Mouse (Mus musculus) embryonic facial prominence, embryonic 10.5 days (tissue): Measurements from ENCODE around the gene Cyp2c29. TPM values are rescaled to one million over a fixed set of nuclear protein-coding genes. Genes with fewer than 3 reads are reported as not detected.
"Not testable (repeated sequence)": the region's sequence is repeated elsewhere in the genome, so short reads cannot be mapped to it uniquely, and the experiment has no call there.

Experiments
- DNase-seq: peaks from one replicate; pipeline ENCODE4 v3.0.0-alpha.2; 2017; ENCODE audit warnings: low spot score
- H3K27ac ChIP-seq: fragments of 300-500 bp; sonication (generic); replicated peaks from 2 replicates; pipeline ENCODE4 v1.5.1; 2016; ENCODE audit warnings: mild to moderate bottlenecking
- H3K27me3 ChIP-seq: fragments of 300-500 bp; sonication (generic); replicated peaks from 2 replicates; pipeline ENCODE4 v1.6.1; 2016; ENCODE audit warnings: low read depth, mild to moderate bottlenecking; ENCODE audit not compliant: poor library complexity, severe bottlenecking
- H3K36me3 ChIP-seq: fragments of 300-500 bp; sonication (generic); replicated peaks from 2 replicates; pipeline ENCODE4 v1.6.1; 2016; ENCODE audit warnings: mild to moderate bottlenecking, moderate library complexity
- H3K4me1 ChIP-seq: fragments of 300-500 bp; sonication (generic); 2 replicates; pipeline ENCODE4 v1.6.1; 2016
- H3K4me3 ChIP-seq: fragments of 300-500 bp; sonication (generic); 2 replicates; pipeline ENCODE4 v1.5.1; 2016; ENCODE audit warnings: mild to moderate bottlenecking, moderate library complexity
- H3K9me3 ChIP-seq: fragments of 300-500 bp; sonication (generic); 2 replicates; pipeline ENCODE4 v1.6.1; 2016; ENCODE audit warnings: mild to moderate bottlenecking
- whole genome bisulfite sequencing: fragments of 180-500 bp; shearing (Covaris S2); methylation state at CpG from one replicate; pipeline ENCODE4 v1.1.7; 2016; 5-methylcytosine and 5-hydroxymethylcytosine counted together
- polyA plus RNA-seq: library from polyadenylated mRNA; unstranded; fragments of >200 nt; fragmentation: Nextera tagmentation; extraction: Ambion mirVana; gene quantifications from 2 replicates; pipeline ENCODE4 v1.2.1, GENCODE M21; 2016

Gene Cyp2c29
- not detected in 2 replicates for polyA plus RNA-seq

- H3K4me1 ChIP-seq, H3K9me3 ChIP-seq, DNase-seq, H3K27ac ChIP-seq, H3K27me3 ChIP-seq, H3K36me3 ChIP-seq, H3K4me3 ChIP-seq: not testable (repeated sequence)
- WGBS = no CpG with 5 or more reads among the region's 1 CpGs
Measured at GRCm38 (mm10) chr19:39269105-39269504, at the start of gene Cyp2c29. TSS of gene Cyp2c29 (plus strand) at chr19:39269405.

GRCm38 (mm10) chr19:39267036-39267435 is 2.2 kb upstream of the Cyp2c29 start:
- 73% methylated on average over 2 of the region's 2 CpGs for WGBS
- H3K27ac ChIP-seq, H3K4me1 ChIP-seq, H3K9me3 ChIP-seq, H3K36me3 ChIP-seq, H3K27me3 ChIP-seq, H3K4me3 ChIP-seq, DNase-seq: not testable (repeated sequence)

- Histone ChIP-seq H3K4me3 (no peak overlapping the region), H3K27me3 (no peaks in the 10 kb centered on the region), H3K9me3 (peaks cover 11% of the 10 kb centered on the region; the same call in 1 of the 2 replicates), H3K4me1 (no peaks in the 10 kb centered on the region), H3K27ac (no peak overlapping the region), H3K36me3 (no peaks in the 10 kb centered on the region)
- no peak for DNase-seq
Measured at GRCm38 (mm10) chr19:39282801-39283200, 13.6 kb downstream of the Cyp2c29 start.

DNA sequence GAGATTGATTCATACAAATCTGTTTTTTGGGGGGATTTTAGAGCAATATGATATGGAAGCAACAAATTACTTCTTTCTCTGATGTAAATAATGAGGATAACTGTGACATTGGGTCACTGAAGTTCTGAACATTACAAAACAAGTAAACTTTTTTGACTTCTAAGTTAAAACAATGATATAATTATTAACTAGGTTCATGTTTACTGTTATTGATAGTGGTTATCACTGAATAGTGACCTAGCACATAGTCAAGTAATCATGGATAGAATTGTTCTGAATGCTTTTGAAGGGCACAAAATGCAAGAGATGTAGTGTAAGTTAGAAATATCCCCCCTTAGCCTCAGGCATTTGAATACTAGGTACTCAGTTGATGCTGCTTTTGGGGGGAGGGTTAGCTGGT is 16.4 kb downstream of the Cyp2c29 start:
- Histone ChIP-seq H3K36me3 (no peaks in the 10 kb centered on the region), H3K4me3 (no peak overlapping the region), H3K9me3 (peaks cover 27% of the 10 kb centered on the region; the same call in 1 of the 2 replicates), H3K4me1 (no peaks in the 10 kb centered on the region), H3K27me3 (no peaks in the 10 kb centered on the region), H3K27ac (no peak overlapping the region)
- no peak for DNase-seq

- H3K4me1 ChIP-seq = no peaks in the 10 kb centered on the region
- 76% methylated on average over 4 of the region's 4 CpGs for WGBS
Measured at GRCm38 (mm10) chr19:39286825-39287224, 17.6 kb downstream of the Cyp2c29 start.

GRCm38 (mm10) chr19:39288978-39289377 is 19.8 kb downstream of the Cyp2c29 start:
- H3K9me3 ChIP-seq = peaks cover 36% of the 10 kb centered on the region; the same call in 1 of the 2 replicates
- whole genome bisulfite sequencing = 78% methylated on average over 3 of the region's 3 CpGs
- H3K36me3 ChIP-seq = no peaks in the 10 kb centered on the region
- H3K4me1 ChIP-seq = no peaks in the 10 kb centered on the region
- no peak overlapping the region for H3K27ac ChIP-seq
- no peak for DNase-seq
- no peaks in the 10 kb centered on the region for H3K27me3 ChIP-seq
- no peak overlapping the region for H3K4me3 ChIP-seq

More at GRCm38 (mm10) chr19:39286825-39287224, 17.6 kb downstream of the Cyp2c29 start:
- Histone ChIP-seq H3K27me3 (no peaks in the 10 kb centered on the region), H3K9me3 (peaks cover 32% of the 10 kb centered on the region; the same call in 1 of the 2 replicates), H3K27ac (no peak overlapping the region), H3K4me3 (no peak overlapping the region), H3K36me3 (no peaks in the 10 kb centered on the region)
- no peak for DNase-seq

Other genes starting within 250 kb of the Cyp2c29 start
- not detected in 2 replicates for gene Cyp2c65, start 208.4 kb upstream of the Cyp2c29 start, polyA plus RNA-seq
- gene Cyp2c66, start 155.5 kb upstream of the Cyp2c29 start, polyA plus RNA-seq = not detected in 2 replicates
- gene Cyp2c38, start 193.7 kb downstream of the Cyp2c29 start, polyA plus RNA-seq = not detected in 2 replicates
- not detected in 2 replicates for gene Cyp2c39, start 241.5 kb downstream of the Cyp2c29 start, polyA plus RNA-seq